Mouse (Mus musculus): ENCODE data around the gene Poln.

Gene Poln

GRCm38 (mm10) chr5:34097333-34097732 is 71.9 kb downstream of the Poln start:
- DNase-seq: peak; percentile 25

GRCm38 (mm10) chr5:34093021-34093420 is 76.2 kb downstream of the Poln start:
- DNase-seq: no peak

GRCm38 (mm10) chr5:34032520-34032919 is 136.7 kb downstream of the Poln start:
- DNase-seq: no peak

DNA sequence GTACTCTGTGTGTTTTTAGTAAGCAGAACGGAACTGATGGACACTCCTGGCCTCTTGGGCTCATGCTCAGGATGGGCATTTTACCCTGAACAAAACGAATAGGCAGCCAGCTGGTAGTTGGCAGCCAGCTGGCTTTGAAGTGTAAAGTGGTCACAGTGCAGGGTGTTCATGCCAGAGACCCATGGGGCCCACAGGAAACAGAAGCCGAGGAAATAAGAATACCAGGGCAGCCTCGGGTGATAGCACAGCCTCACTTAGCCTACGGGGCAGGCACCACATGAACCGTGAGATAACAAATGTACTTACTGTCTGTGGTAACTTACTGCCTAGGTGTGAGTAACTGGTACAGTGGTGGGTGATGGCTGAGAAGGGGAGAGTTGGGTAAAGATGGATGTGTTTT is 138.2 kb downstream of the Poln start:
- no peak for DNase-seq

- DNase-seq: no peak
These were observed 139.1 kb downstream of the Poln start for GRCm38 (mm10) chr5:34030101-34030500.

DNA sequence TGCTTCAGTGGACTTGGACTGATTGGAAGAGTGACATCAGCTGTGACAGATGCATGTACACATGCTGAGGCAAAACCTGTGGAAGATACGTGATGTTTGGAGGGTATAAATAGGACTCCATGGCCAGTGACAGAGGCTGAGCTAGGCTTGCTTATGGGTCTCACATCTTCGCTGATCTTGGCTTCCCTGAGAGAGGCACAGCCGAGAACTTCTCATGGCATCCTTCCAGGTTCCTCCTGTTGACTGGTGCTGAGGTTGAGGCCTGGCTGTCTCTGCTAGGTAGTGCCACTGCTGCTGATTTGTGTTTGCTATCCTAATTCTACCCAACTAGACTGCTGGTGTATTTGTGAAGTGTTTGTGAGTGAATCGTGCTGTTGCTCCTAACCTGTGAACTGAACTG is 150.3 kb downstream of the Poln start:
- no peak for DNase-seq

GRCm38 (mm10) chr5:34014652-34015051 is 154.6 kb downstream of the Poln start:
- no peak for DNase-seq

GRCm38 (mm10) chr5:34007392-34007941 is 161.8 kb downstream of the Poln start:
- no peak for DNase-seq

GRCm38 (mm10) chr5:34006832-34007231 is 162.4 kb downstream of the Poln start:
- no peak for DNase-seq

DNA sequence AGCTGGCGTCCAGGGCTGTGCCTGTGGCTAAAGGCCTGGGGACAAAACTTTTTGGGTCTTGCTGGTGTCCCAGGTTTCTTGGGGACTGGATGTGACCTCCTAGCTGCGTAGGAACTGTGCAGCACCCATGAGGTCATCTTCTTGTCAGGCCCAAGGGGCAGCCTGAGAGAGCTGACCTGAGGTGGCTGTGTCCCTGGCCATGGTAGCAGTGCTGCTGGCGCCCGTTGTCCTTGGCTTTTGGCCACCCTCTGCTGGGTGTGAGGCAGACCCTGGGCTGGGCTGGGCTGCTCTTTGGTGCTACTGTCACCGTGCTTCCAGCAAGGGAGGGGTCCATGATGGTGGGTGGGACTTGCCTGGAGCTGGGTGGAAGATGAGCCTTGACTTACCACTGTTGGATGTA is 164.6 kb downstream of the Poln start:
- DNase-seq: peak; percentile 19

DNA sequence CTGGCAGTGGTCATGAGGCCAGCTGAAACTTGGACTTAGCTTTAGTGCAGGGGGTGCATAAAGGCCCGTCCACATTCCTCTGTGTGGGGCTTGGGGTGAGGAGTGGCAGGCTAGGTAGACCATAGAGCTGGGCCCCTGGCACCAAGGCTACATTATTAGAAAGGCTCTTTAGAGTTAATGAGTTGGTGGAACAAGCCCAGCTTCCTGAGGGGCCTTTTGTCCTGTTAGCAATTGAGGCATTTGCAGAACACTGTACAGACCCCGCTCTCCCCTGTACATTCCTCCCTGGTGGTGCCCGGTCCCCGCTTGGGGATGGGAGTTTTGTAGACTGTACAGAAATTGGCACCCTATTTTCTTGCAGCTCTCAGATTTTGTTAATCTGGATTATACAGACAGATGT is 166.6 kb downstream of the Poln start:
- no peak for DNase-seq

DNA sequence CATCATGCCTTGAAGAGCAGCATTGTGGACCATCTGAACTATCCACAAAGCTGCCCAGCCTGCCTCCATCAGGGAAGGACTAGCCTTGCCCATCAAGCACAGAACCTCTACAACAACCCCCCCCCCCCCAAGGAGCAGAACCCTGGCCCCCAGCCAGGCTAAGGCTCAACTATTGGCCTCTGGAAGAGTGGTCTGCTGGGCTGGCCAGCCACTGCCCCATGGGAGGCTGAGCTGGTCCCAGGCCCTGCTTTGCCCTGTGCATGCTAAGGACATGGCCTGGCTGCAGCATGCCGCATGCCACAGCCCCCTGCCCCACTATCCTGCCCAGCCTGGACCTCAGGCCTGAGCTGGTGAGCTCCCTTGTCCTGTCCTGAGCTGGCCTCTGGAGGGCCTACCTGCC is 167.8 kb downstream of the Poln start:
- DNase-seq: no peak

- DNase-seq: no peak
These were observed 168.4 kb downstream of the Poln start for GRCm38 (mm10) chr5:34000809-34001208.

- no peak for DNase-seq
These were observed 169.7 kb downstream of the Poln start for GRCm38 (mm10) chr5:33999466-34000090.

DNA sequence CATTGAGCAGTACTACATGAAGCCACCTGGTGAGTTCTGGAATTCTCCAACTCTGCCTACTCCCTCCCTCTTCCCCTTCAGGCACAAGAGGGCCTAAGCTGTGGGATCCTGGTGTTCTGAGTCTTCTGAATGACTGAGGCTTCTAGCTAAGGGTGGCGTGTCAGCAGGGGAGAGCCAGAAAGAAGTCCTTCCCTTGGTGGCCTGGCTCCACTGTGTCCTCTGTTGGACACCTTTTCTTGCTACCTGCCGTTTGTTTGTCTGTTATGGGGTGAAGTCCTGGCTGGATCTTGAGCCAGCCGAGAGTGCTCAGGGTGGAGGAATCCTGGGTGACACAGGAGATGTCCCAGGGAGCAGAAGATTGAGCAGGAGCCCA is 170.8 kb downstream of the Poln start:
- DNase-seq: no peak

GRCm38 (mm10) chr5:33997829-33998504 is 171.3 kb downstream of the Poln start:
- peak; percentile 60 for DNase-seq

DNA sequence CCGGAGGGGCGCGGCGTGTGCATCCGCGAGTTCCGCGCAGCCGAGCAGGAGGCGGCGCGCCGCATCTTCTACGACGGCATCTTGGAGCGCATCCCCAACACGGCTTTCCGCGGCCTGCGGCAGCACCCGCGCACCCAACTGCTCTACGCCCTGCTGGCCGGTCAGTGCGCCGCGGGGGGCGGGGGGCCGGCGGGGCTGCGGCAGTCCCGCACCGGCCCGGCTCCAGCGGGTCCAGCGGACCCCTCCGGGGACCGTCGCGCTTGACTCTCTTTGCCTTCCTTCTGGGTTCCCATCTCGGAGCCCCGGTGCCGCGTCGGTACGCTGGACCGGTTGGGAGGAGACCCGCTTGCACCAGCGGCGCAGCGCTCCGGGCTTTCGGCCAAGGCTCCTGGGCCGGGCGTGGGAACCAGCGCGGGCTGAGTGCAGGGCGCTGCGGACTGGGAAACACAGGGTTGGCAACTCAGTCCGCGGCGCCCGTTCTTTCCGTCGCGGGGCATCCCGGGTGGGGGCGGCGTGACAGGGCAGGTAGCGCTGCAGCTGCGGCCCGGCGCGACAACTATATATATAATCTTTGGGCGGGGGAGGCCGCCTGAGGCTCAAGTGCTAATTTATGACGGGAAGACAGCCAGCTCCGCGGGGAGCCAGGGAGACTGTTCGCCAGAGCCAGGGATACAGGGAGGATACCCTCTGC is 172.1 kb downstream of the Poln start:
- DNase-seq: peak; percentile 81

DNA sequence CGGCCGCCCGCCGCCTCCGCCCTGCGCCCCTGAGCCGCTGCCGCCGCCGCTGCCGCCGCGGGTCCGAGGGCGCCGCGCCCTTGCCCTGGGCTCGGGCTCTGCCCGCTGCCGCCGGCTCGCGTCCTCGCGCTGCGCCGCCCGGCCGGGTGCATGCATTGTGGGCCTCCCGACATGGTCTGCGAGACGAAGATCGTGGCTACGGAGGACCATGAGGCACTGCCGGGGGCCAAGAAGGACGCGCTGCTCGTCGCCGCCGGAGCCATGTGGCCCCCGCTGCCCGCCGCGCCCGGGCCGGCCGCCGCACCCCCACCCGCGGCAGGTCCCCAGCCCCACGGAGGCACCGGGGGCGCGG is 172.6 kb downstream of the Poln start:
- no peak for DNase-seq

GRCm38 (mm10) chr5:33995843-33996693 is 173.2 kb downstream of the Poln start, which contains the start of gene Nat8l:
Gene Nat8l (plus strand): TSS chr5:33995984.
- DNase-seq: peak; percentile 93

GRCm38 (mm10) chr5:33994671-33995625 is 174.3 kb downstream of the Poln start:
- peak; percentile 76 for DNase-seq

- DNase-seq: peak; percentile 88
These were observed 185.7 kb downstream of the Poln start, which contains the start of gene Gm1673 for GRCm38 (mm10) chr5:33983309-33984121. Gene Gm1673 (plus strand): TSS chr5:33983433.
